Mouse (Mus musculus) hindbrain, embryonic 10.5 days (tissue): ENCODE measurements around the gene Slc38a2. TPM values are rescaled to one million over a fixed set of nuclear protein-coding genes. Genes with fewer than 3 reads are reported as not detected.

Source experiments
- DNase-seq: peaks from one replicate; pipeline ENCODE4 v3.0.0-alpha.2; 2017; ENCODE audit warnings: low spot score
- H3K27ac ChIP-seq: fragments of 300-500 bp; sonication (generic); 2 replicates; pipeline ENCODE4 v1.5.1; 2016; ENCODE audit warnings: mild to moderate bottlenecking, moderate library complexity
- H3K27me3 ChIP-seq: fragments of 300-500 bp; sonication (generic); 2 replicates; pipeline ENCODE4 v1.6.1; 2016; ENCODE audit warnings: mild to moderate bottlenecking; ENCODE audit not compliant: poor library complexity, insufficient read depth, severe bottlenecking
- H3K36me3 ChIP-seq: fragments of 300-500 bp; sonication (generic); 2 replicates; pipeline ENCODE4 v1.6.1; 2016; ENCODE audit warnings: mild to moderate bottlenecking, moderate library complexity
- H3K4me1 ChIP-seq: fragments of 300-500 bp; sonication (generic); replicated peaks from 2 replicates; pipeline ENCODE4 v1.6.1; 2016; ENCODE audit warnings: mild to moderate bottlenecking
- H3K4me3 ChIP-seq: fragments of 300-500 bp; sonication (generic); 2 replicates; pipeline ENCODE4 v1.5.1; 2016; ENCODE audit warnings: mild to moderate bottlenecking, moderate library complexity
- H3K9me3 ChIP-seq: fragments of 300-500 bp; sonication (generic); 2 replicates; pipeline ENCODE4 v1.6.1; 2016; ENCODE audit warnings: mild to moderate bottlenecking, moderate library complexity
- WGBS: fragments of 180-500 bp; shearing (Covaris S2); methylation state at CpG from one replicate; pipeline ENCODE4 v1.1.7; 2016; 5-methylcytosine and 5-hydroxymethylcytosine counted together
- polyA plus RNA-seq: library from polyadenylated mRNA; unstranded; fragments of >200 nt; fragmentation: Nextera tagmentation; extraction: Ambion mirVana; gene quantifications from 2 replicates; pipeline ENCODE4 v1.2.1, GENCODE M21; 2016

The Slc38a2 gene
- polyA plus RNA-seq, 1 experiment from 2014 or later, result 135 TPM

DNA sequence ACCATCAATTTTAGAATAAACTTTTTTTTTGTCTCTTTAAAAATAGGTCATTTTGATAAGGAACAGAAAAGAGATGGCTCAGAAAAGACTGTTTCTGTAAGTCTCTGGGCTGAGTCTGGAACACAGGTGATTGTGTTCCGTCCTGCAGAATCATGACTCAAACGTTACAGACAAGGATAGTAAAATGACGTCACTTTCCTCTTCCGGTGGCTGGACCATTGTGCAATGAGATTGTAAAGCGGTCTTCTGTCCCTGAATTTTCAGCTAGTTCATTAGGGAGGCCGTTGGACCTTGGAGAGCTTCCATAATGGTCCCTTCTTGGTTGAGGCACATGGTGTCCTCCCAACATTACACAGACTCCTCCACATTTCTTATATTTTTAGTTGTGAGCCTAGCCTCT is 29.8 kb downstream of the Slc38a2 start:
- no peaks in the 10 kb centered on the region for H3K9me3 ChIP-seq
- DNase-seq, result no peak
- H3K27me3 ChIP-seq, result no peaks in the 10 kb centered on the region
- 0 out of 2 replicates have a peak, but pooled peaks cover 6% of the 10 kb centered on the region for H3K4me1 ChIP-seq
- no peak overlapping the region for H3K27ac ChIP-seq
- 90% methylated on average over 6 of the region's 6 CpGs for WGBS
- no peak overlapping the region for H3K4me3 ChIP-seq
- H3K36me3 ChIP-seq, result no peaks in the 10 kb centered on the region

- Histone ChIP-seq H3K36me3 (no peaks in the 10 kb centered on the region), H3K4me1 (0 out of 2 replicates have a peak, but pooled peaks cover 6% of the 10 kb centered on the region), H3K9me3 (no peaks in the 10 kb centered on the region), H3K27me3 (no peaks in the 10 kb centered on the region), H3K4me3 (peak overlapping the region; percentile 26; the same call in 1 of the 2 replicates), H3K27ac (no peak overlapping the region)
- DNase-seq, result peak; percentile 58
- 10% methylated on average over 7 of the region's 7 CpGs for WGBS
Observed at GRCm38 (mm10) chr15:96666663-96667062, 32.9 kb downstream of the Slc38a2 start.

GRCm38 (mm10) chr15:96665889-96666288 is 33.6 kb downstream of the Slc38a2 start:
- Histone ChIP-seq H3K4me1 (0 out of 2 replicates have a peak, but pooled peaks cover 6% of the 10 kb centered on the region), H3K36me3 (no peaks in the 10 kb centered on the region), H3K27me3 (no peaks in the 10 kb centered on the region), H3K27ac (no peak overlapping the region), H3K4me3 (no peak overlapping the region), H3K9me3 (no peaks in the 10 kb centered on the region)
- DNase-seq, result peak; percentile 60
- 19% methylated on average over 3 of the region's 3 CpGs for WGBS

DNA sequence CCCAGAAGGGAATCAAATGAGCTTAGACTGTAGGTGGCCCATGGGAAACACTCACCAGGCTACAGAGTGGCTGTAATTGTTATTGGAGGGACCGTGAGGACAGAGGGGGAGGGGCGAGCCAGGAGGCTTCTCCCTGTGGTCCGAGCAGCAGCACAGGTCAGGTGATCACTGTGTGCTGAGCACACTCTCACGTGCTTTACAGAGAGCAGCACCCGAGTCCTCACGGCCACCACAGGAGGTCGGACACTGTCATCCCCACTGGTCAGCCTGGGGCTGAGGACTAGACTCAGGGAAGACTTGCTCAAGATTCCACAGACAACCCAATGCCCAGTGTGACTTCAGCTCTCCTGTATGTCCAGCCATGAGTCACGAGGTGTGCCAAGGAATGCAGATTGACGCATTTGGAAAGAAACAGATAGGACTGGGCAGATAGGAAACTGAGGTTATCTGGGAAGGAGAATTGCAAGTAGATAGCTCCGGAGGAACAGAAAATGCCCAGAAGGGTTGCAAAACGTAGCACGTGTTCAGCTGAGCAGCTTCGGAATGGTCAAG is 38.9 kb downstream of the Slc38a2 start:
- no peaks in the 10 kb centered on the region for H3K9me3 ChIP-seq
- no peak for DNase-seq
- H3K27ac ChIP-seq, result no peak overlapping the region
- WGBS, result 63% methylated on average over 13 of the region's 13 CpGs
- H3K4me1 ChIP-seq, result peaks cover 5% of the 10 kb centered on the region; the same call in 1 of the 2 replicates
- no peaks in the 10 kb centered on the region for H3K36me3 ChIP-seq
- no peak overlapping the region for H3K4me3 ChIP-seq
- no peaks in the 10 kb centered on the region for H3K27me3 ChIP-seq

GRCm38 (mm10) chr15:96658275-96658602 is 41.3 kb downstream of the Slc38a2 start:
- WGBS, result 87% methylated on average over 14 of the region's 14 CpGs
- Histone ChIP-seq H3K27me3 (no peaks in the 10 kb centered on the region), H3K9me3 (no peaks in the 10 kb centered on the region), H3K36me3 (no peaks in the 10 kb centered on the region), H3K4me3 (no peak overlapping the region), H3K27ac (no peak overlapping the region), H3K4me1 (peaks cover 5% of the 10 kb centered on the region; the same call in 1 of the 2 replicates)
- DNase-seq, result no peak

DNA sequence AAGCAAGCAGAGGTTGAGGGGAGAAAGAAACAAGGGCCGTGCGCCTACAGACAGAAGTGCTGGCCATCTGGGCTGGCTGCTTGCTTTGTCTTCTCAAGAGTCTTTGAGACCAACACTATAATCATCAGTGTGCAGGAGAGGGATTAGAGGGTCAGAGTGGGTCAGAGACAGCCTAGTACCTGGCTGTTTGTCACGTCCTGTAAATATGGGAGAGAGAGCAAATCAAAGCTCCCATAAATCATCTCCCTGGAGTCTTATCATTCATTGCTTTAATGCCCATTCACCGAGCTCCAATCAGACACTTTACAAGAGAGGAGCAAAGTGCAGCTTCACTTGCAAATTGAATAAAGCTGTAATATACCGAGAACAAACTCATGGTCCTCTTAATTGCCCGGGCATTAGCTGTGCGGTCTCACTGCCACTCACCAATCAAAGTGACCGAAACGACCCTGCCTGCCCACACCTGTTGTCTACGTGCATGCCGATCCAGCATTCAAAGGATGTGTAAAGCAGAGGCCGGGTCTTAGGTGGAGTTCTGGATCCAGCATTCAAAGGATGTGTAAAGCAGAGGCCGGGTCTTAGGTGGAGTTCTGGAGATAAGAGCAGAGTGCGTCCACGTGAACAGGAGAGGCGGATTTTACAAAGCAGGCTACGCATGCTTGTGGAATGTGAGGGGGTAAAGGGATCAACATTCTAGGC is 41.8 kb downstream of the Slc38a2 start:
- 85% methylated on average over 17 of the region's 17 CpGs for WGBS
- no peak overlapping the region for H3K4me3 ChIP-seq
- H3K36me3 ChIP-seq, result no peaks in the 10 kb centered on the region
- DNase-seq, result no peak
- H3K27me3 ChIP-seq, result no peaks in the 10 kb centered on the region
- H3K9me3 ChIP-seq, result no peaks in the 10 kb centered on the region
- peaks cover 5% of the 10 kb centered on the region; the same call in 1 of the 2 replicates for H3K4me1 ChIP-seq
- H3K27ac ChIP-seq, result no peak overlapping the region

DNA sequence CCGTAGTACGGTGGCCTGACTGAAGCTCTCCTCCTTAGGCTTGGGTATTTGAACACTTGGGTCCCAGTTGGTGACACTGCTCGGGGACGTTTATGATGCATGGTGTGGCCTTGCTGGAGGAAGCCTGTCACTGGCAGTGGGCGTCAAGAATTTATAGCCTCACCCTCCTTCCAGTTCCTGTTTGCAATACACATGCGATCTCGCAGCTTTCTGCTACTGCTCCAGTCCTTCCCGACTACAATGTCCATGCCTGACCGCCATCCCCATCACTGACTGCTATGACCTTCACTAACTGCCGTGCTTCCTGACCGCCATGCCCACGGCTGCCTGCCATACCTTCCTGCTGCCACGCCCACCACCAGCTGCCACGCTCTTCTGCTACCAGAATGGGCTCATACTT is 44.0 kb downstream of the Slc38a2 start:
- WGBS, result 92% methylated on average over 14 of the region's 14 CpGs
- Histone ChIP-seq H3K27me3 (no peaks in the 10 kb centered on the region), H3K27ac (no peak overlapping the region), H3K36me3 (no peaks in the 10 kb centered on the region), H3K9me3 (no peaks in the 10 kb centered on the region), H3K4me3 (no peak overlapping the region), H3K4me1 (peaks cover 2% of the 10 kb centered on the region; the same call in 1 of the 2 replicates)
- peak; percentile 1 for DNase-seq

- Histone ChIP-seq H3K36me3 (no peaks in the 10 kb centered on the region), H3K27me3 (no peaks in the 10 kb centered on the region), H3K27ac (no peak overlapping the region), H3K9me3 (no peaks in the 10 kb centered on the region), H3K4me3 (no peak overlapping the region), H3K4me1 (no peaks in the 10 kb centered on the region)
- 77% methylated on average over 8 of the region's 8 CpGs for WGBS
- no peak for DNase-seq
Observed at GRCm38 (mm10) chr15:96654714-96655113, 44.8 kb downstream of the Slc38a2 start.

- Histone ChIP-seq H3K4me1 (no peaks in the 10 kb centered on the region), H3K27me3 (no peaks in the 10 kb centered on the region), H3K9me3 (no peaks in the 10 kb centered on the region), H3K27ac (no peak overlapping the region), H3K4me3 (no peak overlapping the region), H3K36me3 (no peaks in the 10 kb centered on the region)
- WGBS, result 94% methylated on average over 16 of the region's 16 CpGs
- DNase-seq, result no peak
Observed at GRCm38 (mm10) chr15:96653011-96653410, 46.5 kb downstream of the Slc38a2 start.

DNA sequence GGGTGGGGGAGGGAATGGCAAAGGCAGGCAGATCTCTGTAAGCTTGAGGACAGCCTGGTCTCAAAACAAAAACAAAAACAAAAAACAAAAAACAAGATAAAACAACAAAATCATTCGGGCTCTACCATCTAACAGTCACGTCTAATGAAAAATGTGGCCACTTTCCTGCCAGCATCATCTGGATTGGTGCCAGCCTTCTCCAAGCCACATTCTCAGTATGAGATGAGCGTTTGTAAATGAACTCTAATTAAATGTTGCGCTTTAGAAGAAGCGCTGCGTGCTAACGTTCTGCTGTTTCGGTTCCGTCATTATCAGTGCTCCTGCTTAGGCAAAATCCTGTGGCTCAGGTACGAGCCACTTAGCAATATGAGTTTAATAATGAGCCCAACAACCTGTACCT is 47.0 kb downstream of the Slc38a2 start:
- no peaks in the 10 kb centered on the region for H3K9me3 ChIP-seq
- H3K27ac ChIP-seq, result no peak overlapping the region
- 0 out of 2 replicates have a peak, but pooled peaks cover under 1% of the 10 kb centered on the region for H3K4me1 ChIP-seq
- DNase-seq, result no peak
- 92% methylated on average over 10 of the region's 10 CpGs for WGBS
- H3K36me3 ChIP-seq, result no peaks in the 10 kb centered on the region
- no peaks in the 10 kb centered on the region for H3K27me3 ChIP-seq
- H3K4me3 ChIP-seq, result no peak overlapping the region

- Histone ChIP-seq H3K27me3 (no peaks in the 10 kb centered on the region), H3K4me1 (peaks cover 18% of the 10 kb centered on the region), H3K4me3 (no peak overlapping the region), H3K27ac (no peak overlapping the region), H3K9me3 (no peaks in the 10 kb centered on the region), H3K36me3 (no peaks in the 10 kb centered on the region)
- 40% methylated on average over 15 of the region's 15 CpGs for WGBS
- DNase-seq, result no peak
Observed at GRCm38 (mm10) chr15:96647376-96647775, 52.2 kb downstream of the Slc38a2 start.

DNA sequence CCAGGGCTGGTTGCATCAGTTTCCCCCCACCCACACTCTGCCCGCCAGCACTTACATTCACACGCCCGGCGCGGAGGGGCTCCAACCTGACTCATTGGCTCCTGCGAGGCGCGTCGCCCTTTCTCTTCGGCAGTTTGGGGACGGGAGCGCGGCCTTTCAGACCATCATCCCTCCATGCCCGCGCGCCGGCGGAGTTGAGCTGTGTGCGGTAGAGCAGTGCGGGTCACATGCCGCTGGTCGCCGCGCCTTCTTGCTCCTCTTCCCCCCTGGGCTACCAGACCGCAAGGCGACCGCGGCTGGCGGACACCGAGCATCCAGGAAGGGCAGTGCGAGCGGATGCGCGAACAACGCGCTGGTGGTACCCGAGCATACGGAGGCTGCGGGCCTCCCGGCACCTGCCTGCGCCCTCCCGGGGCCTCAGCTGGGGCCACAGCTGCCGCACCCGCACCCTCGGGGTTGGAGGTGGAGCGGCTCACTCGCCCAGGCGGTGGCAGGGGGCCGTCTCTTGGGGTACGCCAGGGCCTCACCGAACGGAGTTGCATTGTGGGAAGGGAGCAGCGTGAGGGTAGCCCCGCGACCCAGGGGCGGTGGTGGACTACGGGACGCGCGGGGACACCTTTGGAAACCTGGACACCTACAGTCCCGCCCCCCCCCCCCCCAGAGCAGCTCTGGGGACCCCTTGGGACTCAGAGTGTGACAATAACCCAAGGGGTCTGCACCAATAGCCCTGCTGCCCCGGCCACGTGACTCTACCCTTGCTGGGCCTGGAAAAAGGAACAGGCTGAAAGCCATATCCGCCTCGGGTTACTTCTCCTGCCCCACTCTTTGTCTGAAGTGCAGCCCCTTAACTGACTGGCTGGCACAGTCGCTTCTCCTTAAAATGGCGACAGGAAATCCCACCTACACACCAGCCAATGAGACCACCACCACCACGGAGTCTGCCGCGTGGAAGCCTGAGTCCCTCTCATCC is 56.8 kb downstream of the Slc38a2 start, which contains the start of gene Slc38a1:
Slc38a1 (minus strand) TSS at position 478 of the 970 bp plus-strand sequence.
- Histone ChIP-seq H3K9me3 (0 out of 2 replicates have a peak, but pooled peaks cover 3% of the 10 kb centered on the region), H3K27ac (peak within 1 kb of the TSS; percentile 100), H3K36me3 (peaks cover 21% of the 10 kb centered on the region), H3K4me1 (peaks cover 42% of the 10 kb centered on the region), H3K27me3 (no peaks in the 10 kb centered on the region), H3K4me3 (peak within 1 kb of the TSS; percentile 94)
- under 1% methylated on average over 69 of the region's 70 CpGs for WGBS
- DNase-seq, result peak; percentile 88
